16 mouse cellular contexts compared by ENCODE assay signal in genomic region chr6:15543516-15544080, GRCm38 (mm10).
A peak's percentile ranks its signal among the peaks of the same experiment; 100 is the strongest.
DNase-seq lines count a peak whose midpoint lies in the region; ATAC-seq and TF ChIP-seq lines count a peak whose summit lies in the region.
"Had no signal": no experiment of that assay in that cellular context is flagged by ENCODE, and none has a peak within 500 bp of the region (broad histone marks: within the 10 kb centered on the region; RNA-seq: fewer than 3 reads in every experiment).

No protein-coding gene starts in this region.

- no peak for TF ChIP-seq CTCF in intestine, postnatal 0 days (IDR thresholded peaks at IDR 0.05; ENCODE audit: low read depth)
- TF ChIP-seq CTCF in lung, postnatal 0 days (IDR thresholded peaks at IDR 0.05), result no peak

- H3K4me3 ChIP-seq in intestine, embryonic 16.5 days (ENCODE audit: low read length), result no peak overlapping the region
- no peak overlapping the region for H3K4me3 ChIP-seq in intestine, postnatal 0 days (ENCODE audit: low read depth, low read length)
- no peak overlapping the region for H3K4me3 ChIP-seq in lung, postnatal 0 days (ENCODE audit: low read depth, low read length)
- H3K4me3 ChIP-seq: heart, adult 2 months; left cerebral cortex, adult 2 months; neural tube, embryonic 12.5 days had no signal

- H3K9me3 ChIP-seq in intestine, embryonic 16.5 days (ENCODE audit: control insufficient read depth, low read length), result no peaks in the 10 kb centered on the region
- no peaks in the 10 kb centered on the region for H3K9me3 ChIP-seq in intestine, postnatal 0 days (ENCODE audit: control insufficient read depth)
- no peaks in the 10 kb centered on the region for H3K9me3 ChIP-seq in lung, postnatal 0 days (ENCODE audit: low read length)
- H3K9me3 ChIP-seq: neural tube, embryonic 12.5 days had no signal

- no peaks in the 10 kb centered on the region for H3K27me3 ChIP-seq in intestine, embryonic 16.5 days (replicated peaks; ENCODE audit: control insufficient read depth, insufficient read depth, low read length)
- no peaks in the 10 kb centered on the region for H3K27me3 ChIP-seq in intestine, postnatal 0 days (replicated peaks; ENCODE audit: control insufficient read depth, insufficient read depth, low read length)
- H3K27me3 ChIP-seq in lung, postnatal 0 days (replicated peaks; ENCODE audit: insufficient read depth, low read length), result no peaks in the 10 kb centered on the region
- H3K27me3 ChIP-seq: neural tube, embryonic 12.5 days had no signal

- H3K27ac ChIP-seq in intestine, embryonic 16.5 days (ENCODE audit: low read length), result 0 out of 2 replicates have a peak overlapping the region, but pooled peaks have one; percentile 39
- no peak overlapping the region for H3K27ac ChIP-seq in intestine, postnatal 0 days (ENCODE audit: low read depth, low read length)
- no peak overlapping the region for H3K27ac ChIP-seq in lung, postnatal 0 days (ENCODE audit: low read length)
- H3K27ac ChIP-seq: heart, adult 2 months; hindbrain, postnatal 0 days; left cerebral cortex, adult 2 months; neural tube, embryonic 12.5 days had no signal

- 58% methylated on average over 14 of the region's 14 CpGs for WGBS in intestine, embryonic 16.5 days
- 67% methylated on average over 14 of the region's 14 CpGs for WGBS in intestine, postnatal 0 days
- WGBS in lung, postnatal 0 days, result 58% methylated on average over 14 of the region's 14 CpGs

- ATAC-seq in intestine, embryonic 16.5 days, result no peak
- ATAC-seq in intestine, postnatal 0 days, result no peak
- no peak for ATAC-seq in lung, postnatal 0 days
- ATAC-seq: CD4-positive, CD25-positive, alpha-beta regulatory T cell, adult 4 months; hindbrain, postnatal 0 days; midbrain, embryonic 16.5 days had no signal

- DNase-seq in urinary bladder, postnatal 36 days (ENCODE audit: low spot score in 2 of 2), result peak; percentile 4 to 11
- DNase-seq in urinary bladder, adult 18-20 months (ENCODE audit: low spot score in 2 of 2), result no peak
- peak; percentile 29 for DNase-seq in lung, postnatal 0 days (ENCODE audit: low spot score)
- no peak for DNase-seq in ovary, postnatal 14 days (ENCODE audit: low spot score)
- DNase-seq in adrenal gland, postnatal 4 days (ENCODE audit: low spot score in 2 of 2), result no peak
- no peak for DNase-seq in left cerebral cortex, adult 11 months (ENCODE audit: low spot score)
- DNase-seq: cerebellum, adult 11-12 months; heart, adult 2 months; kidney, postnatal 25 days had no signal

- no peaks in the 10 kb centered on the region; the same call in 1 of the 2 replicates for H3K4me1 ChIP-seq in intestine, embryonic 16.5 days (ENCODE audit: control insufficient read depth, insufficient read depth, low read length)
- H3K4me1 ChIP-seq in intestine, postnatal 0 days (replicated peaks; ENCODE audit: control insufficient read depth, insufficient read depth, low read length), result no peaks in the 10 kb centered on the region
- H3K4me1 ChIP-seq in lung, postnatal 0 days (ENCODE audit: insufficient read depth, low read depth, low read length), result no peaks in the 10 kb centered on the region
- H3K4me1 ChIP-seq: neural tube, embryonic 12.5 days had no signal

- TF ChIP-seq EP300 in lung, postnatal 0 days (IDR thresholded peaks at IDR 0.05), result no peak

- H3K9ac ChIP-seq in intestine, embryonic 16.5 days (ENCODE audit: low read depth, low read length), result no peak overlapping the region
- H3K9ac ChIP-seq in intestine, postnatal 0 days (ENCODE audit: low read depth, low read length), result no peak overlapping the region
- H3K9ac ChIP-seq in lung, postnatal 0 days (replicated peaks; ENCODE audit: low read depth), result no peak overlapping the region
- H3K9ac ChIP-seq: neural tube, embryonic 12.5 days had no signal

- H3K36me3 ChIP-seq in intestine, embryonic 16.5 days (ENCODE audit: control insufficient read depth, insufficient read depth, low read length), result no peaks in the 10 kb centered on the region
- no peaks in the 10 kb centered on the region for H3K36me3 ChIP-seq in intestine, postnatal 0 days (ENCODE audit: control insufficient read depth, insufficient read depth)
- H3K36me3 ChIP-seq in lung, postnatal 0 days (ENCODE audit: insufficient read depth, low read length), result no peaks in the 10 kb centered on the region
- H3K36me3 ChIP-seq: neural tube, embryonic 12.5 days had no signal

- H3K4me2 ChIP-seq in intestine, embryonic 16.5 days (ENCODE audit: low read depth, low read length), result no peak overlapping the region
- no peak overlapping the region for H3K4me2 ChIP-seq in intestine, postnatal 0 days (replicated peaks; ENCODE audit: low read depth)
- no peak overlapping the region for H3K4me2 ChIP-seq in lung, postnatal 0 days (replicated peaks; ENCODE audit: low read depth, low read length)
- H3K4me2 ChIP-seq: neural tube, embryonic 12.5 days had no signal

Comparison
In these comparisons a context has a peak if more than half of its experiments do, and no peak if none do; other contexts are left out.
1. DNase-seq: peak in urinary bladder, postnatal 36 days (2 of 2) and lung, postnatal 0 days (single experiment); none in urinary bladder, adult 18-20 months (0 of 2), ovary, postnatal 14 days (single experiment), adrenal gland, postnatal 4 days (0 of 2) and left cerebral cortex, adult 11 months (single experiment).